Mouse (Mus musculus) myocyte (in vitro differentiated cells): ENCODE data around the gene Tuba1a. TPM values are rescaled to one million over a fixed set of nuclear protein-coding genes. Genes with fewer than 3 reads are reported as not detected.

Source experiments
- H3K27me3 ChIP-seq: one replicate; pipeline ENCODE4 v1.6.1; 2011; ENCODE audit not compliant: control insufficient read depth, insufficient read depth, insufficient read length
- H3K36me3 ChIP-seq: one replicate; pipeline ENCODE4 v1.6.1; 2011; ENCODE audit not compliant: control insufficient read depth, insufficient read depth
- H3K4me2 ChIP-seq: one replicate; pipeline ENCODE4 v1.6.1; 2011; ENCODE audit warnings: low read depth, control low read depth
- H3K4me3 ChIP-seq: one replicate; pipeline ENCODE4 v1.5.1; 2011; ENCODE audit warnings: mild to moderate bottlenecking, control low read depth, moderate library complexity
- H3K79me2 ChIP-seq: one replicate; pipeline ENCODE4 v1.6.1; 2011; ENCODE audit not compliant: control insufficient read depth, insufficient read depth
- H3ac ChIP-seq: one replicate; pipeline ENCODE4 v1.6.1; 2011; ENCODE audit not compliant: control insufficient read depth, insufficient read length
- CEBPB ChIP-seq: IDR thresholded peaks from 2 replicates; pipeline ENCODE4 v1.6.1; 2011; ENCODE audit warnings: mild to moderate bottlenecking, moderate library complexity; ENCODE audit not compliant: poor library complexity, insufficient read depth, severe bottlenecking
- E2F4 ChIP-seq: IDR thresholded peaks from one replicate; pipeline ENCODE4 v1.6.1; 2011; ENCODE audit warnings: mild to moderate bottlenecking, control low read depth, moderate library complexity; ENCODE audit not compliant: insufficient read depth
- MAX ChIP-seq: IDR thresholded peaks from one replicate; pipeline ENCODE4 v1.6.1; 2011; ENCODE audit warnings: low read depth, mild to moderate bottlenecking, control low read depth
- MYOD1 ChIP-seq, 3 experiments: IDR thresholded peaks; one replicate each; pipeline ENCODE4 v1.6.1; 2011; ENCODE audit warnings: control low read depth in 2 of 3, low read depth in 2 of 3, mild to moderate bottlenecking in 2 of 3, moderate library complexity in 1 of 3; ENCODE audit not compliant: insufficient read length in 2 of 3, control insufficient read depth in 1 of 3
- MYOG ChIP-seq, 3 experiments: IDR thresholded peaks; one replicate each; pipeline ENCODE4 v1.6.1; 2011; ENCODE audit warnings: control low read depth in 2 of 3, low read depth in 2 of 3, mild to moderate bottlenecking in 2 of 3; ENCODE audit not compliant: insufficient read length in 2 of 3, control insufficient read depth in 1 of 3, insufficient read depth in 1 of 3
- POLR2A ChIP-seq: IDR thresholded peaks from one replicate; pipeline ENCODE4 v1.6.1; 2011; ENCODE audit warnings: low read depth, mild to moderate bottlenecking, control low read depth, moderate library complexity; ENCODE audit not compliant: insufficient read length
- POLR2AphosphoS2 ChIP-seq: IDR thresholded peaks from one replicate; pipeline ENCODE4 v1.6.1; 2011; ENCODE audit warnings: low read depth, control low read depth; ENCODE audit not compliant: insufficient read length
- REST ChIP-seq: IDR thresholded peaks from one replicate; pipeline ENCODE4 v1.6.1; 2011; ENCODE audit warnings: mild to moderate bottlenecking, control low read depth, moderate library complexity; ENCODE audit not compliant: insufficient read depth, insufficient read length
- SRF ChIP-seq: IDR thresholded peaks from one replicate; pipeline ENCODE4 v1.6.1; 2011; ENCODE audit warnings: low read depth; ENCODE audit not compliant: control insufficient read depth, insufficient read length
- TCF12 ChIP-seq: IDR thresholded peaks from one replicate; pipeline ENCODE4 v1.6.1; 2011; ENCODE audit warnings: mild to moderate bottlenecking, control low read depth; ENCODE audit not compliant: poor library complexity, insufficient read depth, severe bottlenecking
- TCF3 ChIP-seq: IDR thresholded peaks from one replicate; pipeline ENCODE4 v1.6.1; 2011; ENCODE audit warnings: low read depth, control low read depth; ENCODE audit not compliant: insufficient read length
- USF1 ChIP-seq: IDR thresholded peaks from one replicate; pipeline ENCODE4 v1.6.1; 2011; ENCODE audit warnings: low read depth, mild to moderate bottlenecking, control low read depth, moderate library complexity
- polyA plus RNA-seq: library from polyadenylated mRNA; unstranded; fragments of >200 nt; fragmentation: generic; extraction: Trizol; gene quantifications from one replicate; pipeline ENCODE4 v1.2.1, GENCODE M21; 2012; ENCODE audit warnings: missing spikeins

Tuba1a gene
- polyA plus RNA-seq, 1 experiment, result 3,074 TPM

DNA sequence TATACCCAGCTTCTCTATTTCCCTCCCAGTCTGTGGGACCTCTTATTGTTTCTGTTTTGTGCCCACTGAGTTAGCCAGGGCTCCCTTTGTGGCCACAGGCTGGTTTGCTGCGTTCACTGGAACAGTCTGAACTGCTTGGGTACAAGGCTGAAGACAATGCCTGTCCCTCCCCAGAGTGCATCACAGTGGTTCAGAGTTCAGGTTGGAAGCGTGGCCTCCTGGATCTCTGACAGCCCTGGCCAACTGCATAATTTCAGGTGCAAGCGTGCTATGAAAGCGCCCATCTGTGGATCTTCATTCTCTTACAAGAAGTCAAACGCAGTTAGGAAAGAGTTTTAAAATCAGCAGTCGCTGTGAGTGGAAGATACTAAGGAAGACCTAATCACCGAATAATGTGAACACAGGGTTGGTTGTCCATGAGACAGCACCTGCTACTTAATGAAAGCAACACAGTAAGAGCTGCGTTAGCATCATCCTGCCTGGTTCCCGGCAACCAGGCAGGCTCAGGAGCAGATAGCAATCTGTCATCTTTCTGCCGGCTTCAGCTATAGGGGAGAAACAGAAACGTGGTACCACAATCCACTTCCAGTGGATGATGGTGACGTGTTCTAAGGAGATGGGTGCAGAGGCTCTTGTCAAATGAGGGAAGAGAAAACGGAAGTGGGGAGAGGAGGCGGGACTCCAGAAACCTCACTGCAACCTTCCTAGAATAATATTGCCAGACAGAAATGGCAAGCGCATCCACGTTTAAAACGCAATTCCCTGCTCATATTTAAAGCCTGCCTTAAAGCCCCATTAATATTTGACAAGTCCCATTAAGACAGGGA is 38.8 kb upstream of the Tuba1a start:
- H3K4me3 ChIP-seq, result peak overlapping the region; percentile 34
- no peaks in the 10 kb centered on the region for H3K79me2 ChIP-seq
- peak overlapping the region; percentile 99 for H3K4me2 ChIP-seq

GRCm38 (mm10) chr15:98991540-98992050 is 38.1 kb upstream of the Tuba1a start:
- peak overlapping the region; percentile 34 for H3K4me3 ChIP-seq
- H3K79me2 ChIP-seq, result no peaks in the 10 kb centered on the region
- H3ac ChIP-seq, result no peak overlapping the region
- H3K27me3 ChIP-seq, result no peaks in the 10 kb centered on the region
- peak overlapping the region; percentile 99 for H3K4me2 ChIP-seq
- H3K36me3 ChIP-seq, result no peaks in the 10 kb centered on the region
- TF ChIP-seq TCF3, result no peak
- TF ChIP-seq USF1, result no peak
- no peak for TF ChIP-seq POLR2A
- no peak for TF ChIP-seq E2F4
- no peak for TF ChIP-seq TCF12
- no peak for TF ChIP-seq POLR2AphosphoS2
- TF ChIP-seq MAX, result no peak
- no peak for TF ChIP-seq MYOG (IDR thresholded peaks at IDR 0.05; ENCODE audit: control insufficient read depth in 1 of 3, insufficient read depth in 1 of 3, insufficient read length in 2 of 3, low read depth in 2 of 3)
- TF ChIP-seq CEBPB, result no peak
- TF ChIP-seq SRF, result no peak
- no peak for TF ChIP-seq MYOD1 (IDR thresholded peaks at IDR 0.05; ENCODE audit: control insufficient read depth in 1 of 3, insufficient read length in 2 of 3, low read depth in 2 of 3)
- TF ChIP-seq REST, result no peak

More for the DNA sequence above, 38.8 kb upstream of the Tuba1a start:
- H3ac ChIP-seq, result peak overlapping the region; percentile 42
- H3K27me3 ChIP-seq, result no peaks in the 10 kb centered on the region
- TF ChIP-seq MYOD1 (IDR thresholded peaks at IDR 0.05; ENCODE audit: control insufficient read depth in 1 of 3, insufficient read length in 2 of 3, low read depth in 2 of 3) (peak in 1 of 3 experiments; percentile 25), CEBPB (no peak), MYOG (IDR thresholded peaks at IDR 0.05; ENCODE audit: control insufficient read depth in 1 of 3, insufficient read depth in 1 of 3, insufficient read length in 2 of 3, low read depth in 2 of 3) (no peak), POLR2AphosphoS2 (peak; percentile 72), POLR2A (peak; percentile 57)
- H3K36me3 ChIP-seq, result no peaks in the 10 kb centered on the region

DNA sequence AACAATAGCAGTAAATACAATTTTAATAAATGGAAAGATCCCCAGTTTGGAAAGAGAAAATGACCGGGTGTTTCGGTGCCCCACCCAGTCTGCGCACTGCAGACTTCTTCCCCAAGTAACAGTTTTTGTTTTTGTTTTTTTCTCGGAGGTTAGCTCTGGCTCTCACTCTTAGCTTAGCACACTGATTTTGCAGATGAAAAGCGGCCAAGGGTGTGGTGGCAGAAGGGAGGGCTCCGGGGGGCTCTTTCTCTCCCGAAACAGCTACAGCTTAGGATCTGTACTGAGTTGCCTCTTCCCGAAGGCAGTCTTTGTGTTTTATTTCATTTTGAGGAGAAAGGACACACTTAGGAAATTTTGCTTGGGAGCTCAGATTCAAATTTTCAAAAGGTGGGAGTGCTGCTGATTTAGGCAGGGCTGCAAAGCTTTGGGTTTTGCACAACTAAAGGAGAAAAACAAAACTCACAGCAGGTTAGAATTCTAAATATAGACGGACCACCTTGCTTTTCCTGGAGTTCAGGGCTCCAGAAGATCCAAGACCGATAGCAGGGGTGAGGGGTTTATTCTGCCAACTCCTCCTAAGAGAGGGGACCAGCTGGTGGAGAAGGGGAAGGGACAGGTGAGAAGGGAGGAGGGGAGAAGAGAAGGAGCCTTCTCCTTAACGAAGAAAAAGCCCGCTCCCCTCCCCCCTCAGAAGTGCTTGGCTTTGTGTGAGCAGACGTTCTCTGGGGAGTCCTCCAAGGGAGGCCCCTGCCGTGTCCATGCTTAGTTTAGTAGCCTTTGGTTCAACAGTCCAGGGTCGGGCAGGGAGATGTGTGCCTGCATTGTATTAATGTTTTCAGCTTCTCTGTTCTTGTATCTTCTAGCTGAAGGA is 37.4 kb upstream of the Tuba1a start:
- Histone ChIP-seq H3K79me2 (no peaks in the 10 kb centered on the region), H3ac (no peak overlapping the region), H3K4me2 (peak overlapping the region; percentile 99), H3K4me3 (no peak overlapping the region), H3K27me3 (no peaks in the 10 kb centered on the region), H3K36me3 (no peaks in the 10 kb centered on the region)
- no peak for TF ChIP-seq MYOG (IDR thresholded peaks at IDR 0.05; ENCODE audit: control insufficient read depth in 1 of 3, insufficient read depth in 1 of 3, insufficient read length in 2 of 3, low read depth in 2 of 3)
- TF ChIP-seq POLR2A, result no peak
- no peak for TF ChIP-seq MAX
- TF ChIP-seq POLR2AphosphoS2, result no peak
- TF ChIP-seq MYOD1 (IDR thresholded peaks at IDR 0.05; ENCODE audit: control insufficient read depth in 1 of 3, insufficient read length in 2 of 3, low read depth in 2 of 3), result no peak
- TF ChIP-seq REST, result no peak
- TF ChIP-seq USF1, result no peak
- TF ChIP-seq TCF3, result no peak
- no peak for TF ChIP-seq SRF

DNA sequence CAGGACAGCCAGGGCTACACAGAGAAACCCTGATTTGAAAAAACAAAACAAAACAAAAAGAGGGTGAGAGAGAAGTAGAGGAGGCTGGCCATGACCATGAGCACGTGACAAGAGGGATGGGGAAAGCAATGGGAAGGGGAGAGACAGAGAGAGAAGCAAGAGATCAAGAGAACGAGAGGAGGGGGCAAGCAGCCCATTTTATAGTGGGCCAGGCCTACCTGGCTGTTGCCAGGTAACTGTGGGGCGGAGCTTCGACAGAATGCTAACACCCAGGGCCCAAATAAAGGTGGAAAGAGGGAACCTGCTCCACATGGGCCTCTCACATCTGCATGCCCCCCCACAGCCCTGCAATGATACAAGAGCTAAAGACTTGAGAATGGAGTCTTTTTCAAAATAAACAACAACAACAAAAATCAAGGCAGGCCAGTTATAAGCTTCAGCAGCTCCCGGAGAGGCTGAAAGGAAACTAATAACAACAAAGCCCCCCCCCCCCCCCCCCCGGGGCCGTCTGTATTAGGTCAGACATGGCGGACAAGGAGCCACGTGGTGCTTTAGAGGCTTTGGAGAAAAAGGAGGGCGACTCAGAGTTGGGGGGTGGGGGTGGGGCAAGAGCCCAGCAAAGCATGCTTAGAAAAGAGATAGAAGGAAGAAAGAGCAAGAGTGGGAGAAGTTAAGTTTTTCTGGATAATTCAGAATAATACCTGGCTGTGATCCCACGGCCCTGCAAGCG is 36.4 kb upstream of the Tuba1a start:
- no peaks in the 10 kb centered on the region for H3K79me2 ChIP-seq
- no peaks in the 10 kb centered on the region for H3K27me3 ChIP-seq
- no peak overlapping the region for H3K4me2 ChIP-seq
- no peak overlapping the region for H3K4me3 ChIP-seq
- TF ChIP-seq REST (no peak), TCF12 (no peak), MAX (no peak), TCF3 (no peak), MYOD1 (IDR thresholded peaks at IDR 0.05; ENCODE audit: control insufficient read depth in 1 of 3, insufficient read length in 2 of 3, low read depth in 2 of 3) (no peak), CEBPB (no peak), SRF (no peak), E2F4 (no peak), POLR2A (no peak), POLR2AphosphoS2 (no peak), MYOG (IDR thresholded peaks at IDR 0.05; ENCODE audit: control insufficient read depth in 1 of 3, insufficient read depth in 1 of 3, insufficient read length in 2 of 3, low read depth in 2 of 3) (no peak)
- H3K36me3 ChIP-seq, result no peaks in the 10 kb centered on the region
- no peak overlapping the region for H3ac ChIP-seq
